Mouse (Mus musculus) testis, adult 2 months (tissue): ENCODE results near the gene Ggn.
"Not testable (repeated sequence)": the region's sequence is repeated elsewhere in the genome, so short reads cannot be mapped to it uniquely, and the experiment has no call there.

ENCODE experiments used
- CTCF ChIP-seq: fragments of 200-500 bp; IDR thresholded peaks from 2 replicates; pipeline ENCODE4 v1.5.1; 2012; ENCODE audit warnings: low read depth, mild to moderate bottlenecking, inconsistent platforms, low read length, moderate library complexity; ENCODE audit not compliant: control insufficient read depth, insufficient read depth, insufficient replicate concordance
- POLR2A ChIP-seq: fragments of 200-500 bp; IDR thresholded peaks from 2 replicates; pipeline ENCODE4 v1.6.1; 2012; ENCODE audit warnings: low read depth, mild to moderate bottlenecking, inconsistent platforms, low read length, moderate library complexity; ENCODE audit not compliant: control insufficient read depth

DNA sequence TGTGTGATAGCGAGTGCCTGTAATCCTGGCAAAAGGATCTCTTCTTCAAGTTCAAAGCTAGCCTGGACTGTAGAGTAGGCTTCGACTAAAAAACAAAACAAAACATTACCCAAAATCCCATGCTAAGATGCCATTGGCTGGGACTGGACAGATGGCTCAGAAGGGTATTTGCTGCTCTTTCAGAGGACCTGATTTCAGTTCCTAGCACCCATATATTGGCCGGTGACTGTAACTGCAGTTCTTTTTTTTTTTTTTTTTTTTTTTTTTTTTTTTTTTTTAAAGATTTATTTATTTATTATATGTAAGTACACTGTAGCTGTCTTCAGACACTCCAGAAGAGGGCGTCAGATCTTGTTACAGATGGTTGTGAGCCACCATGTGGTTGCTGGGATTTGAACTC is 30.8 kb upstream of the Ggn start:
- TF ChIP-seq POLR2A, CTCF: not testable (repeated sequence)
